Mouse (Mus musculus) megakaryocyte, embryonic 14.5 days (primary cell): ENCODE results near the gene Lmtk2.

ENCODE experiments used
- FLI1 ChIP-seq: IDR thresholded peaks from 2 replicates; pipeline ENCODE4 v1.6.1; 2012; ENCODE audit warnings: low read length, inconsistent platforms, mixed read lengths
- GATA1 ChIP-seq: IDR thresholded peaks from 3 replicates; pipeline ENCODE4 v1.6.1; 2012; ENCODE audit warnings: mixed read lengths, low read length, inconsistent platforms, borderline replicate concordance

DNA sequence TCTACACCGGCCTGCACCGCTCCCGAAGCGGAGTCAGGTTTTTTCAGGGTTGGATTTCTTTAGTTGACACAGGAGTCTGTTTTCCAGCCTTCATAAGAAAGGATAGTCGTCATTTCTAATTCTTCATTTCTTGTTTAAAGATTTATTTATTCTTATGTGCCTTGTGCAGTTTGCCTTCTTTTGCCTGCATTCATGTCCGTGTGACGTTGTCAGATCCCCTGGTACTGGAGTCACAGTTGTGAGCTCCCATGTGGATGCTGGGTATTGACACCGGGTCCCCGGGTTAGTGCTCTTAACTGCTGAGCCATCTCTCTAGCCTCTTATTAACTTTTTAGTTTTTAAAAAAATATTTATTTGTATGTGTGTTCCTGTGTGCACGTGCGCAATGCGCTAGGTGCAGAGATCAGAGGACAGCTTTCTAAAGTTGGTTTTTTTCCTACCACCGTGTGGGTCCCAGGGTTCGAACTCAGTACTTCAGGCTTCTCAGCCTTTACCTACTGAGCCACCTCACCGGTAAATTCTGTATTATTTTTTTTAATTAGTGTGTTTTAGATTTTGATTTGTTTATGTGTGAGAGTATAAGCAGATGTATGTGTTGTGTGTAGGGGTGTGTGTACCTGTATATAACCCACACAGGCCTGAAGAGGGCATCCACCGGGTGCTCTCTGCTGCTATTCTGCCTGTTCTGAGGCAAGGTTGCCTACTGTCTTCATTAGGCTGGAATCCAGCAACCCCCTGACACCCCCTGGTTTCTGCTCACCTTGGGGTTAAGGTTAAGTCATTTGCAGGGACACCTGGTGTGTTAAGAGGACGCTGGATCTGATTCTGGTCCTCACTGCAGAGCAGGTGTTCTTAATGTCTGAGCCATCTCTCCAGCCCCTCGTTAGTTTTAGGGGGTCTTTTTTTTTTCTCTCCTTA is 123.9 kb downstream of the Lmtk2 start:
- no peak for TF ChIP-seq FLI1
- no peak for TF ChIP-seq GATA1
